Mouse (Mus musculus) testis, postnatal 14 days (tissue): ENCODE data around the gene Lipe.
A peak's percentile ranks its signal among the peaks of the same experiment; 100 is the strongest.
"Not testable (repeated sequence)": the region's sequence is repeated elsewhere in the genome, so short reads cannot be mapped to it uniquely, and the experiment has no call there.

Experiments used
- DNase-seq: peaks from one replicate; pipeline ENCODE4 v3.0.0; 2021; ENCODE audit warnings: low spot score

Gene Lipe

GRCm38 (mm10) chr7:25412833-25413441, 14.4 kb upstream of the Lipe start, which contains the start of gene Cxcl17:
Cxcl17 (minus strand) TSS chr7:25412886.
- no peak for DNase-seq

GRCm38 (mm10) chr7:25411861-25412260, 13.4 kb upstream of the Lipe start:
- no peak for DNase-seq

- no peak for DNase-seq
Observed at GRCm38 (mm10) chr7:25410969-25411615, 12.6 kb upstream of the Lipe start.

DNA sequence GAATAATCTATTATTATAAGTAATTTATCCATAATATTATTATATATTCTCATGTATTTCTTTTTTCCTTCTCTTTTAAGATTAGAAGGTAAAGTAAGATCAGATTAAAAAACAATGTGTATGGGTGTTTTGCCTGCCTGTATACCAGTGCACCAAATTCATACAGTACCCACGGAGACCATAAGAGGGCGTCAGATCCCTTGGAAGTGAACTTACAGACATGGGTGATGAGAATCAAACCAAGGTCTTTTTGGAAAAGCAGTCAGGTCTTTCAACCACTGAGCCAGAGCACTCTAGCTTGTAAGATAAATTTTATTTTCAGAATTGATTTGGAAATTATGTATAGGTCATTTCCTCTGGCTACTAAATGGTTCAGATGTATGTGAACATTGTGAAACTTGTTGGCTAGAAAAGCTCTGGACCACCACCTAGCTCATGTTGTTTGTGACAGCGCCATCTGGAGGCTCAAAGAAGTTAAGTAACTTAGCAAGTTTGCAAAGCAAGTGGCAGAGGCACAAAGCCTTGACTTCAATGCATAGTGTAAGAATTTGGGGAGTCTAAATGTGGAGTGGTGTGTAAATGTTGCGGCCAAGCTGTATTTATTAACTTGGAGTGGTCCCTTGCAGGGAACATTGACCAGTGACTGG, 10.7 kb upstream of the Lipe start:
- no peak for DNase-seq

- DNase-seq: no peak
Observed at GRCm38 (mm10) chr7:25406468-25406867, 8.0 kb upstream of the Lipe start.

DNA sequence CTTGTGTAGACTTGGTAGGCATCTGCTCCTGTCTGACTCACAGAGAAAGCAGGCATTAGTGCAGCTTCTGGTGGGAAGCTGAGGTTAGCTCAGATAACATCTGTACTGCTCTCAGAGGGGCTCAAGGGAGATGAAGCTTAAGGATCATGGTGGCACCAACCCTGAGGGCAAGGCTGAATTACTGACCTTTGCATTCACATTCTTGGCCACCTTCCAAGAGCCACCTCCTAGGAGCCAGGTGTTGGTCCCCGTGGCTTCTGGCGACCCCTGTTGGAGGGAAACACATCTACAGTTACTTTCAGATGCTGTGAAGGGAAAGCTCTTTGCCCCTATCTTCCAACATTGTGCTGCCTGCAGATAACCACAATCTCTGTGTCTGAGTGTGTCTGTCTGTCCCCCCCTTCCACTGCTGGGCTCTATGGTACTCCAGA, 4.2 kb upstream of the Lipe start:
- no peak for DNase-seq

DNA sequence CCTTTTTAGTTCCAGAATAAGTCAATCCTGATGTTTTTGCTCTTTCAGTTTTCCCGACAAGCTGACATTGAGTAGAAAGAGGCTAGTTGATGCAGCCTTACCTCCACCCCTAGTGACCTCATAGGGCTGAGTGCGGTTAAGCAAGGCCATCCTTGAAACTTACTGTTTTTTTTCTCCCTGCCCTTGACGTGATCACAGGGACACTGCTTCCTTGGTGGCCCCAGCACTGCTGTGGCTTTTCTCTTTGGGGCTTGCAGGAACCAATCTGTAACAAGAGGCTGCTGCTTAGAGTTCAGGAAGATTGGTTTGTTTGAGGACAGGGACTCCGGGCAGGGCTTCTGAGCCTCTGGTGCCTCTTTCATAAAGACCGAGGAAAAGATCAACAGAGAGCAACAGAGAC, 3.5 kb upstream of the Lipe start:
- no peak for DNase-seq

DNA sequence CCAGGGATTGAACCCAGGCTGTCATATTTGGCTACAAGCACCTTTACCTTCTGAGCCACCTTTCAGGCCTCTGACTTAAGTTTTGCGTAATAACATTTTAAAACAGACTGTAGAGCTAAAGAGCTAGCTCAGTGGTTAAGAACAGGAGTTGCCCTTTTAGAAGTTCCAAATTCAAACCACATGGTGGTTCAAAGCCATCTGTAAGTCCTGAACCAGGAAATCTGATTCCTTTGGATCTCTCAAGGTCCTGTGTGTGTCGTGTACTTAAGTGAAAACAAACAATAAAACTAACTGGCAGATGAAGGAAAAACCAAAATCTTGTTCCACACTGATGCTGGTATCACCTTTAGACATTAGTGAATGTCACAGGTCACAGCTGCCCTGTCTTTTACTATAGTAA, 3.0 kb upstream of the Lipe start:
- DNase-seq: no peak

- not testable (repeated sequence) for DNase-seq
Observed at GRCm38 (mm10) chr7:25399028-25399427, 518 bp upstream of the Lipe start.

GRCm38 (mm10) chr7:25396621-25397020, 1.9 kb downstream of the Lipe start:
- DNase-seq: peak; percentile 50

- peak; percentile 95 for DNase-seq
Observed at GRCm38 (mm10) chr7:25395558-25396521, 2.7 kb downstream of the Lipe start.

DNA sequence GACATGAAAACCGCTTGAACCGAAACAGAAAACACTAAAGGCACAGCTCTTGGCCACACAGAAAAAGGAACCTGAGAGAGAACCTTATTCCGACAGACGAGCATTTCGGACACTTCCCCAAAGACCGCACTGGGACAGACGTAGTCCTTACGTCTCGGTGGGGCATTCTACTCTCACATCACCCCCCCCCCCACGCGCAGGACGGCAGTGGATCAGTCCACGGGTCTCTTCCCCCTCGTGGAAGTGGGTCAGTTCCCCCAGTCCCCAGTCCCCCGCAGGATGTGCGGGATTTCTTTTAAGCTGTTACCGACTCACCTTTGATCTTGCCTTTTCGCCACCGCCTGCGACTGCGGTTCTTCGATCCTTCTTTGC, 3.3 kb downstream of the Lipe start:
- no peak for DNase-seq

GRCm38 (mm10) chr7:25394754-25395153, 3.8 kb downstream of the Lipe start:
- DNase-seq: no peak

- DNase-seq: no peak
Observed at GRCm38 (mm10) chr7:25393451-25394210, 4.9 kb downstream of the Lipe start.

DNA sequence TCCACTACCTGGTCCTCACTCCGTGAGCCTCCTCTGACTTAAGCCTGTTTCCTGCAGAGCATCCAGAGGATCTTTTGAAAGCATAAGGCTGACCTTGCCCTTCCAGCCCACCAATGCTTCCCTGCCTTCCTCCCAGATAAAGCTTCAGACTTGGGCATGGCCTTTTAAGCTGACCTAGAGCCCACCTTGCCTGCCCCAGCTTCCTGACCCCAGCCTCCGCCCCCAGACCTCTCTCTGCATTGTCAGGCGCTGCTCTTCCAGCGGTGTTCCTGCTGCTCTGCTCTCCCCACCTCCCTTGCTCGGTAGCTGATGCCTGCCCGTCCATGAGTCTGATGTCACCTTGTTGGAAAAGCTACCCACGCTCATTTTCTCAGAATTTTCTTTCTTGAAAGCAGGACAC, 5.7 kb downstream of the Lipe start:
- DNase-seq: no peak

- no peak for DNase-seq
Observed at GRCm38 (mm10) chr7:25391856-25392453, 6.6 kb downstream of the Lipe start.

- no peak for DNase-seq
Observed at GRCm38 (mm10) chr7:25390986-25391385, 7.5 kb downstream of the Lipe start.

DNA sequence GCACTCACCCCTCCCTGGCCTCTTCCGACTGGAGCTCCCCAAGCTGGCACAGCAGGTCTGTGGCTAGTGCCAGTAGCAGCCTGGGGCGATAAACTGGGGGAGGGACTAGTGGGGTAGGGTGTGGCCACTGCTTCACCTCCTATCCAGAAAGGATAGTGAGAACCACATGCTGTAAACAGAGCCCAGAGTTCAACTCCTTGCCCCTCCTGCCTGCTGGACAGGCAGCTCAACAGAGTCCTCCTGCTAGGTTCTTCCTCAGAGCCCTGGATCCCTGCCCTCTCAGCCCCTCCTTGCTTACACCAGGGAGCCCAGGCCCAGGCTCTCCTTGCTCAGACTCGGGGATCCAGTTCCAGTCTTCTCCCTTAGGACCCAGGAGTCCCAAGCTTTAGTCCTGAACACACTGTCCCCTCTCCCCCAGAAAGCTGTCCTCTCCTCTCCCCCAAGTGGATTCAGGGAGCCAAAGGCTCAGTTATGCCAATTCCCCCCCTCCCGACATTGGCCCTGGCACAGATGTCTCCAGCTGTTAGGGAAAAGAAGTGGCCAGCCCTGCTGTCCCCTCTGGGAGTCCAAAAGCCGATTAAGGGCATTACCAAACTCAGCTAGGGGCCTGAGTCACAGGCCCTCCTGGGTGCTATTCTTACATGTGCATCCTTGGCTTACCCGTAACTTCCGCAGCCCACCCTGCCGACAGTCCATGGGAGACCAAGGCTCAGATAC, 8.3 kb downstream of the Lipe start:
- DNase-seq: peak; percentile 64

- DNase-seq: no peak
Observed at GRCm38 (mm10) chr7:25388916-25389315, 9.6 kb downstream of the Lipe start.

DNA sequence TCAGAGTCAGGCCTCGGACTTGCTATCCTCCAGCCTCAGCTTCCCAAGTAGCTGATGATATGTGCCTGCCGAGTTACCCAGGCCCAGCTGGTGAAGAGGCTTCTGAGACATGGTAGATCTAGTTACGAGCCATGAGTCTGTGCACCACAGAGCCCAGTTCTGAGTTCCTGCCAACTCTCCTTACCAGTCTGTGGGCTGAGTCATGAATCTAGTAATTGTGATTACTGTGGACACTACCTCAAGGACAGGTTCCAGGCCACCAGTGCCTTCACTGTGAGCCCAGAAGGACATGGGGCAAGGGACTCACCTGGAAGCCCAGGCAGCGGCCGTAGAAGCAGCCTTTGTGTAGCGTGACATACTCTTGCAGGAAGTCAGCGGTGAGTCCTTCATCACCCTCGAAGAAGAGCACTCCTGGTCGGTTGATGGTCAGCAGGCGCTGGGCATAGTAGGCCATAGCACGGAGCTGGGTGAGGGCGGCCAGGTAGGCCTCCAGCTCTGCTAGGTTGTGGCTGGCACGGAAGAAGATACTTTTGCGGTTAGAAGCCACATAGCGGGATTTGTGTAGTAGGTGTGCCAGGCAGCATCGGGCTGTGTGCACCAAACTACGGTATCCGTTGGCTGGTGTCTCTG, 10.6 kb downstream of the Lipe start:
- no peak for DNase-seq
